Mouse (Mus musculus) mouse trophoblast stem cell (cell line): ENCODE measurements around the gene Ranbp3l.

Source experiments
- in situ Hi-C, 2 experiments: fragments of 300-500 bp; cut with MseI, MboI; formaldehyde crosslinking; loops; 2 replicates in 1 of 2; 3 replicates in 1 of 2; pipeline ENCODE4 v1.15.1; 2025

The Ranbp3l gene

GRCm38 (mm10) chr15:9070912-9071555, 103.3 kb downstream of the Ranbp3l start, which contains the start of gene Nadk2:
Gene Nadk2 (plus strand): TSS chr15:9071260.
- in situ Hi-C loops = no loop called here

DNA sequence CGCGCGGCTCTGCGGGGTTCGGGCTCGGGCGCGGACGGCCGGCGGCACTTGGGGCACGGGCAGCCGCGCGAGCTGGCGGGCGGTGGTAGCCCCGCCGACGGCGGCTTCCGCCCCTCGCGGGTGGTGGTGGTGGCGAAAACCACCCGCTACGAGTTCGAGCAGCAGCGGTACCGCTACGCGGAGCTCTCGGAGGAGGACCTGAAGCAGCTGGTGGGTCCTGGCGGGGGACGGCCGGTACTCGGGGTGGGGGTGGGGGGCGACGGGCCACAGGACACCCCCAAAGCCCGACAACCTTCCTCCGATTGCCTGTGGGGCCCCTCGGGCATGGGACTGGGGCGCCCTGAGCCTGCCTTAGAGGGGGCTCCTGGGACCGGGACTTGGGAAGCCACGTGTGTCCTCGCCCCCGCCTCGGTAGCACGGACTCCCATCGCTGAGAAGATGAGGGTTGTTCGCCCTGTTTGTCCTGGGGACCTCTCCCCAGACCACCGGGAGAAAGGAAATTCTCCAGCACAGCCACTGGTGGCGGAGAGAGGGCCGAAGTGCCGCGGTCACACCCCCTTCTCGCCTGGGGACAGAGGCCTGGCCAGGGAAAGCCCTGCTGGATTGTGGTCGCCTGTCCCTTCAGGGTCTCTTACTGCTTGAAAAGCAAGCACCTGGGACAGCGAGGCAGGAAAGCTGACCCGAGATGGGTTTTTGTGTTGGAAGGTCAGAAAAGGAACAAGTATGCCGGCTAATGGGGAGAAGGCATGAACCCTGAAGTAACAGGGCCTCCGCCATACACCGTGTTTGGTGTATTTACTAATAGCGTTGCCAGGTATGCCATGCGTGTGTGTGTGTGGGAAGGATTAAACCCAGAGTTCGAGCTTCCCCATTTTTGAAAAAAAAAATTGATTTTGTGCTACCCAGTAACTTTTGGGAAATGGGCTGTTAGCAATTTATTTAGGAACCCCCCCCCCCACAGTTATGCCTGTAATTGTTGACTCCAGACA, 104.1 kb downstream of the Ranbp3l start:
- in situ Hi-C loops = no loop called here

GRCm38 (mm10) chr15:9072630-9073029, 104.9 kb downstream of the Ranbp3l start:
- in situ Hi-C loops = no loop called here

GRCm38 (mm10) chr15:9073067-9073608, 105.4 kb downstream of the Ranbp3l start:
- in situ Hi-C loops = no loop called here

- in situ Hi-C loops = no loop called here
Measured at GRCm38 (mm10) chr15:9073684-9074083, 105.9 kb downstream of the Ranbp3l start.

- in situ Hi-C loops = no loop called here
Measured at GRCm38 (mm10) chr15:9074139-9074538, 106.4 kb downstream of the Ranbp3l start.

- in situ Hi-C loops = no loop called here
Measured at GRCm38 (mm10) chr15:9074671-9075070, 106.9 kb downstream of the Ranbp3l start.

- in situ Hi-C loops = no loop called here
Measured at GRCm38 (mm10) chr15:9075608-9076200, 108.0 kb downstream of the Ranbp3l start.

- in situ Hi-C loops = no loop called here
Measured at GRCm38 (mm10) chr15:9078481-9079300, 110.9 kb downstream of the Ranbp3l start.

DNA sequence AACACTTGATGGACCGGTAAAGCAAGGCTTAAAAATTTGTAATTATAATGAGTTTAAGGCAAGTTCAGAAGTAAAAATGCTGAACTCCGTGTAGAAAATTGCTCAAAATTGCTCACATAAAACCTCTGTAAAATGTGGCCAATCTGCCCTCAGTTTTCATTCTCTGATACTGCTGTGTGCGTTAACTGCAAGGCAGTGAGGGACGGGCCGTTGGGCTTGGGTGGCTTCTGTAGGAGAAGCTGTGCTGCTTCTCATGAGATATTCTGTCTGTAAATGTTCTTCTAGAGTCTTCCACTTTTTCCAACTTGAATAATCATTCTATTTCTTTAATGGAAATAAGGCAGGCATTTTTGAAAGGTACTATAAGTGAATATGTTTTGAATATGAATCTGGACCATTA, 111.9 kb downstream of the Ranbp3l start:
- in situ Hi-C loops = no loop called here

GRCm38 (mm10) chr15:9080206-9080605, 112.5 kb downstream of the Ranbp3l start:
- in situ Hi-C loops = no loop called here

DNA sequence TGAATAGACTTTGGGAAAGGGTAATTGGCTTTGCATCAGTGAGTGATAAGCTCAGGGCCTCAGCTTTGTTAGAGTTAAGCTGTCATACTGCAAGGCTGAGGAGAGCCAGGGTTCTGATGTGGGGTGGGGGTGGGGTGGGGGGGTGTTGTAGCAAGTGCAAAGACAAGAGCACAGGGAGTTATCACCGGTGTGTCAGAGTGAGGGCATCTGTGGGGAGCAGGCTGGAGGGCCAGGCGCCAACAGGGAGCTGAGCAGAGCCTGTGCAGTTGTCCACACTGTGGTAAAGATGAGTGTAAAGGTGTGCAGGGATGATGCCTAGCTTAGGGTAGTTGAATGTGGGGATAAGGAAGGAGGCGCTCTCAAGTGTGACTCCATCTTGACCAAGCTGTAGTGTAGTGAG, 113.5 kb downstream of the Ranbp3l start:
- in situ Hi-C loops = no loop called here

DNA sequence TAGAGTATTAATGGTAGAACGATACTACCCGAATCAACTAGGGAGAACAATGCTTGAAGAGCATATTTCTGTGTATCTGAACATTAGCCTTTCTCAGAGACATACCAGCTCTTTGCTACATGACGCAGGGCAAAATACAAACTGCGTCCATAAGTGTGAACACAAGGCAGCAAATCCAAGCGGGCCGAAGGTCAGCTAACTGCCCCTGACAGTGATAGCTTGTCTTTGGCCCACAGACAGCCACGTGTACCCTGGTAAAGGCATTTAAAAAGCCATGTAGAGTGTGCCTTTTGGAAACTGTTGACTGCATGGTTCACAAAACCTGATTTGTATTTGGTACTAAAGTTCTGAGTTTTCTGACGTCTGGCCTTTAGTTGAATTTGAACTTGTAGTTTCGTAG, 115.0 kb downstream of the Ranbp3l start:
- in situ Hi-C loops = no loop called here

DNA sequence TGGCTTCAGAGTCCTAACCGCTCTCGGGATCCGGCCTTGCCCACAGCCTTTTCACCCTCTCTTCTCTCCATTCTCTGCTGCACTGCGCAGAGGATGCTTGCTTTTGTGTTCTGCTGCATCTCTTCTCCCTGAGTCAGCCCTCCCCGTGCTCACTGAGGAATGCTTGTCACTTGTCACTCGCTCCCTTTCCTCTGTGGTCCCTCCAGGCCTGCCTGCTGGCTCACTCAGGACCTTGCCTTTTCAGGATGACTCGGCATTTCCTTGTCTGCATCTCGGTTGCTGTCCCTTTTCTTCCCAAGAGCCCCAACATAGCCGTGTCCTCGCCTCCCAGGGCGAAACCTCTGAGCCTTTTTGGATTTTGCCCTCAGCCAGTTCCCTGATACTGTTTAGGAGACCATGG, 119.1 kb downstream of the Ranbp3l start:
- in situ Hi-C loops = no loop called here

GRCm38 (mm10) chr15:9087421-9087820, 119.7 kb downstream of the Ranbp3l start:
- in situ Hi-C loops = no loop called here

- in situ Hi-C loops = no loop called here
Measured at GRCm38 (mm10) chr15:9087895-9088682, 120.3 kb downstream of the Ranbp3l start.

DNA sequence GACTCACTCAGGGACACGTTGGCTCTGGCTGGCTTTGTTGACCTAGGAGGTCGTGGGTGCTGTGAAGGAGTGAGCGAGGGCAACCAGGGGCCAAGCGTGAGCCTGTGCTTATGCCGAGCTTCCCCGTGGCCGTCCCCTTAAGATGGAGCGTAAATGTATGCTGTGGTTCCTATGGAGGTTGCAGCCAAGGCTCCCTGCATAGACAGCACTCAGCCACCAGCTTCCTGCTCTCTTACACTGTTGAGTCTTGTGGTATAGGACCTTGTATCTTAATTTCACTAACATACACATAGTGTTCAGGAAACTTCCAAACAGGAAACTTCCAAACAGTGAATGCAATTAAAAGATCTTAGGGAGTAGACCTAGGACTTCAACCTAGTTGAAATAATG, 120.9 kb downstream of the Ranbp3l start:
- in situ Hi-C loops = no loop called here

GRCm38 (mm10) chr15:9089136-9089720, 121.5 kb downstream of the Ranbp3l start:
- in situ Hi-C loops = no loop called here

DNA sequence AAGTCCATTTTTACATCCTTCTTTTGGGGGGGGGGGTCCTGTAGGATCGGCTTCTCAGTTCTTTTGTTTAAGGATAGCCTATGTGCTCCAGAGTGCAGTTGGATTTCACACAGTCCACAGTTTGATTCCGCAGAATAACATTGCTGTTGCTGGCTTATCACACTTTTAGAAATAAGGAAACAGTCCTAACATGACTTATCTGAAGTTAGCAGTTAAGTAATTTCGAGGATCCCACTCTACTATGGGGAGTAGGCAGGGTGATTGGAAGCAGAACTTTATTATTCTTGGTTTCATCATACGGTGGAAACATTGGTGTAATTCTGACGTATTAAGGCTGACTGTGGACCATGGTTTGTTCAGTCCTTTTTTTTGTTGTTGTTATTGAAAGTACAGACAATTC, 122.9 kb downstream of the Ranbp3l start:
- in situ Hi-C loops = no loop called here
